Mouse (Mus musculus) heart, adult 2 months (tissue): ENCODE results near the gene Pram1. TPM values are rescaled to one million over a fixed set of nuclear protein-coding genes. Genes with fewer than 3 reads are reported as not detected.

Source experiments
- DNase-seq, 2 experiments: peaks; one replicate each; pipeline ENCODE4 v3.0.0; 2021
- H3K27ac ChIP-seq: fragments of 200-600 bp; 2 replicates; pipeline ENCODE4 v1.8.1; 2022
- H3K27me3 ChIP-seq: fragments of 200-500 bp; 2 replicates; pipeline ENCODE4 v1.6.1; 2012; ENCODE audit warnings: mild to moderate bottlenecking, low read length, inconsistent platforms, mixed read lengths; ENCODE audit not compliant: control insufficient read depth, insufficient read depth
- H3K36me3 ChIP-seq: fragments of 200-500 bp; 2 replicates; pipeline ENCODE4 v1.6.1; 2012; ENCODE audit warnings: low read length, inconsistent platforms; ENCODE audit not compliant: control insufficient read depth, insufficient read depth
- H3K4me1 ChIP-seq: fragments of 200-500 bp; 2 replicates; pipeline ENCODE4 v1.6.1; 2011; ENCODE audit warnings: low read length; ENCODE audit not compliant: control insufficient read depth, insufficient read depth
- H3K4me3 ChIP-seq: fragments of 200-600 bp; 2 replicates; pipeline ENCODE4 v1.8.1; 2022
- H3K79me2 ChIP-seq: fragments of 200-500 bp; replicated peaks from 2 replicates; pipeline ENCODE4 v1.6.1; 2012; ENCODE audit warnings: mild to moderate bottlenecking, inconsistent platforms, low read length, moderate library complexity, mixed read lengths; ENCODE audit not compliant: control insufficient read depth, insufficient read depth
- H3K9ac ChIP-seq: fragments of 200-500 bp; 2 replicates; pipeline ENCODE4 v1.6.1; 2012; ENCODE audit warnings: low read depth, mild to moderate bottlenecking, control low read depth, inconsistent platforms, low read length, mixed read lengths
- CTCF ChIP-seq: fragments of 200-600 bp; IDR thresholded peaks from 2 replicates; pipeline ENCODE4 v1.8.1; 2022; ENCODE audit warnings: antibody characterized with exemption, mild to moderate bottlenecking, moderate library complexity
- EP300 ChIP-seq: fragments of 200-500 bp; IDR thresholded peaks from 2 replicates; pipeline ENCODE4 v1.6.1; 2011; ENCODE audit warnings: low read depth, low read length, control low read depth; ENCODE audit not compliant: insufficient read depth
- POLR2A ChIP-seq: fragments of 200-500 bp; IDR thresholded peaks from 2 replicates; pipeline ENCODE4 v1.6.1; 2011; ENCODE audit warnings: mild to moderate bottlenecking, low read depth, low read length, control low read depth; ENCODE audit not compliant: insufficient read depth
- WGBS: fragments of 180-500 bp; shearing (Covaris S2); methylation state at CpG from one replicate; pipeline ENCODE4 v1.1.7; 2018; 5-methylcytosine and 5-hydroxymethylcytosine counted together
- intact Hi-C: fragments of 180-260 bp; cut with DNase I; formaldehyde crosslinking; loops from one replicate; pipeline ENCODE4 v1.15.1; 2025
- long read RNA-seq: library from polyadenylated mRNA; stranded (forward); transcript quantifications from one replicate; pipeline ENCODE4 v2.0.0, GENCODE M21; 2021
- polyA plus RNA-seq: library from polyadenylated mRNA; depleted of rRNA; stranded (reverse); fragments of >200 nt; gene quantifications from 2 replicates; pipeline ENCODE4 v1.2.3, GENCODE M21; 2012; rRNA removed
- total RNA-seq, 2 experiments: library from RNA; stranded (reverse); gene quantifications; 2 replicates each; pipeline ENCODE4 v1.2.3; 2021

The Pram1 gene
- under 1 TPM in 1 of 2 experiments, not detected in 1; 0.32 TPM for total RNA-seq
- 0.41 and 0.61 TPM in 2 replicates for polyA plus RNA-seq
- long read RNA-seq = 0 reads

DNA sequence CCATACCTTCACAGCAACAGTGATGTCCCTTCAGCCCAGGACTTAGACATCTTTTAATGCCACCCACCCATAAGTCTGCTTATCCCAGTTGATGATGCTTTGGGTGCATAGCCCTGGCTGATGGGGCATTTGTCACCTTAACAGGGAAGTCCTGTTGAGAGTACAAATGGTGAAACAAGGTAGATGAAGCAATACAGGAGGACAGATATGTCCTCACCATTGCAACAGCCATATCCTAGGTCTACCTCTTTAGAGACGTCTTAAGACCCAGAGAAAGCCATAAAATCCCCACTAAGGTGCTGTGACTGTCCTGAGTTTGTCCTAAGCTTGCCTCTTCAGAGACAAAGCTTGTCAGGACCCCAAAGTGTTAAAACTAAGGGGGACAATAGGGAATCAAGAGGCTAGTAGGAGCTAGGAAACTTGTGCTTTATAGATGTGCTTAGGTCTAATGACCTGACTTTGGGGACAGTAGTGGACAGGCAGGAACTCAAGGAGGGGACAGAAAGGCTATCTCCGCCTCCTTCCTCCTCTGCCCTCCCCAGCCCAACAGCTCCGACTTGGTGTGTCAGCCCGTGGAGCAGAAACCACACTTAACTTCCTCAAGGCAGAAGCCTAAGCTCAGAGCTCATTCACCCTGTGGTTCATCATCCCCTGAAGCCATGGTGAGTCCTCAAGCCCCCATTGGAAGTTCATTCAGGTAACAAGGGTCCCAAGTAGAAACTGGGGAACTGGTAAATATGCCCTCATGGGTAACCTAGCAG, at the start of gene Pram1:
Gene Pram1, plus strand, starts transcription at position 541 of the 761 bp plus-strand sequence.
- no peak within 1 kb of the TSS for H3K27ac ChIP-seq
- intact Hi-C loops = no loop called here
- TF ChIP-seq CTCF = no peak
- TF ChIP-seq POLR2A = no peak
- TF ChIP-seq EP300 = no peak
- H3K27me3 ChIP-seq = no peaks in the 10 kb centered on the region
- H3K4me1 ChIP-seq = no peaks in the 10 kb centered on the region; the same call in 1 of the 2 replicates
- WGBS = 50% methylated on average over 4 of the region's 4 CpGs
- no peaks in the 10 kb centered on the region for H3K79me2 ChIP-seq
- H3K4me3 ChIP-seq = no peak within 1 kb of the TSS
- no peaks in the 10 kb centered on the region for H3K36me3 ChIP-seq
- H3K9ac ChIP-seq = no peak within 1 kb of the TSS
- DNase-seq = peak; percentile 8 to 15

GRCm38 (mm10) chr17:33597271-33597670, 40.6 kb upstream of the Pram1 start:
- no peak overlapping the region for H3K9ac ChIP-seq
- H3K27ac ChIP-seq = no peak overlapping the region
- H3K27me3 ChIP-seq = no peaks in the 10 kb centered on the region
- no peaks in the 10 kb centered on the region for H3K36me3 ChIP-seq
- H3K4me3 ChIP-seq = no peak overlapping the region
- no peaks in the 10 kb centered on the region for H3K79me2 ChIP-seq
- DNase-seq = no peak
- intact Hi-C loops = no loop called here
- no peaks in the 10 kb centered on the region for H3K4me1 ChIP-seq
- TF ChIP-seq EP300 (no peak), POLR2A (no peak), CTCF (no peak)

DNA sequence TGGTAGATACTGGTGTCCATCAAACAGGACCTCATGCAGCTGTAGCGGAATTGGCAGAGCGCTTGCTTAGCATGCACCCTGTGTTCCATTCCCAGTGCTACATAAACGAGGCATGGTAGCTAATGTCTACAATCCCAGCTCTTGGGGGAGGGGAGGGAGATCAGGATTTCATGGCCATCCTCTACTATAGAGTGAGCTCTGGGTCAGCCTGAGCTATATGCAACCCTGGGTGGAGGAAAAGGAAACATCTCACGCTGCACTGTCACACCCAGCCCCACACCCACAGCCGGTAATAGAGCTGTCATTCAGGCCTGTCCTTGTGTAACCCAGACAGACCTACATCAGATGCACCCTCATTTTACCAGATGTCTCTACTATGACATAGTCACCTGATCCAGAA, 39.4 kb upstream of the Pram1 start:
- no peak overlapping the region for H3K4me3 ChIP-seq
- H3K9ac ChIP-seq = no peak overlapping the region
- H3K36me3 ChIP-seq = no peaks in the 10 kb centered on the region
- 90% methylated on average over 5 of the region's 5 CpGs for WGBS
- no peaks in the 10 kb centered on the region for H3K79me2 ChIP-seq
- DNase-seq = no peak
- no peaks in the 10 kb centered on the region for H3K27me3 ChIP-seq
- H3K27ac ChIP-seq = no peak overlapping the region
- TF ChIP-seq POLR2A (no peak), CTCF (no peak), EP300 (no peak)
- intact Hi-C loops = no loop called here
- H3K4me1 ChIP-seq = no peaks in the 10 kb centered on the region

DNA sequence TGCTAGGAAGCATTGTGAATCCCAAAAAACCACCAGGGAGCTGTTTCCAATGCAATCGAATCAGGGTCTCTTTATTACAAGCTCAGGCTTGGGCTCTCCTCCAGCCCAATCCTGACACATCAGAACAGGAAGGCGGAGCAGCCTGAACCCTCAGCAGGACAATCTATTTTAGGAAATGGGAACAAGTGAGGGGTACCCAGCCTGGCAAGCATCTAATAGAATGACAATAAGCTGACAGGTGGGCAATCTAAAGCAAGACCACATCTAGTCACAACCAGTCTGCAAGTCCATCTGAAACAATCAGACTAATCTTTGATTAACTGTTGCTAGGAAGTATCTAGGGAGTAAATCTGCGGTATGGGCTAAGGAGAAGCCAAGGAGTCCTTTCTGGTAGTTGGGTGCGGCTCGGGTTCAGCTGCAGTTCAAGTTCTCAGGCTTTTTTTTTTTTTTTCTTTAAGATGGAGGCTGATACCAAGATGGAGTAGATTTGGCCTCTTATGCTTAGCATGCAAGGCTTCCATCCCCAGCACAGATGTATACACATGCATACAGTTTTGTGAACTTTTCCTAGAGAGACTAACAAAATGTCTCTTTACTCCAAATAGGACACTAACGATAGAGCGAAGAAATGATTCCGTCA, 37.9 kb upstream of the Pram1 start:
- intact Hi-C loops = no loop called here
- no peaks in the 10 kb centered on the region for H3K4me1 ChIP-seq
- no peak overlapping the region for H3K9ac ChIP-seq
- H3K27ac ChIP-seq = no peak overlapping the region
- WGBS = 78% methylated on average over 8 of the region's 8 CpGs
- TF ChIP-seq EP300 (no peak), CTCF (no peak), POLR2A (no peak)
- DNase-seq = no peak
- H3K4me3 ChIP-seq = no peak overlapping the region
- H3K79me2 ChIP-seq = no peaks in the 10 kb centered on the region
- no peaks in the 10 kb centered on the region for H3K27me3 ChIP-seq
- no peaks in the 10 kb centered on the region for H3K36me3 ChIP-seq

GRCm38 (mm10) chr17:33600831-33601230, 37.0 kb upstream of the Pram1 start:
- H3K4me3 ChIP-seq = no peak overlapping the region
- TF ChIP-seq EP300 = no peak
- no peak for TF ChIP-seq POLR2A
- TF ChIP-seq CTCF = no peak
- DNase-seq = no peak
- 81% methylated on average over 3 of the region's 3 CpGs for WGBS
- intact Hi-C loops = no loop called here
- no peaks in the 10 kb centered on the region for H3K79me2 ChIP-seq
- H3K27ac ChIP-seq = no peak overlapping the region
- H3K36me3 ChIP-seq = no peaks in the 10 kb centered on the region
- no peaks in the 10 kb centered on the region for H3K4me1 ChIP-seq
- no peaks in the 10 kb centered on the region for H3K27me3 ChIP-seq
- no peak overlapping the region for H3K9ac ChIP-seq

GRCm38 (mm10) chr17:33601947-33602346, 35.9 kb upstream of the Pram1 start:
- intact Hi-C loops = no loop called here
- Histone ChIP-seq H3K4me1 (no peaks in the 10 kb centered on the region), H3K27me3 (no peaks in the 10 kb centered on the region), H3K79me2 (no peaks in the 10 kb centered on the region), H3K27ac (no peak overlapping the region), H3K36me3 (no peaks in the 10 kb centered on the region), H3K4me3 (no peak overlapping the region), H3K9ac (no peak overlapping the region)
- 81% methylated on average over 12 of the region's 12 CpGs for WGBS
- DNase-seq = no peak
- no peak for TF ChIP-seq CTCF
- no peak for TF ChIP-seq EP300
- TF ChIP-seq POLR2A = no peak
